Mouse (Mus musculus): ENCODE data around the gene Syt17. TPM values are rescaled to one million over a fixed set of nuclear protein-coding genes. Genes with fewer than 3 reads are reported as not detected.

Gene Syt17
- polyA plus RNA-seq, 1 experiment: 0.25 TPM

- H3K36me3 ChIP-seq (ENCODE audit: control insufficient read depth, insufficient read depth, low read length): no peaks in the 10 kb centered on the region
- H3K4me1 ChIP-seq (ENCODE audit: control insufficient read depth, insufficient read depth, insufficient read length): no peaks in the 10 kb centered on the region; the same call in 1 of the 2 replicates
- no peak overlapping the region for H3K27ac ChIP-seq (ENCODE audit: insufficient read depth, low read length)
- H3K4me3 ChIP-seq (ENCODE audit: extremely low read depth, insufficient read depth, insufficient read length): no peak overlapping the region
- DNase-seq (ENCODE audit: low read depth in 1 of 2, low spot score in 2 of 2): no peak
- TF ChIP-seq CTCF (IDR thresholded peaks at IDR 0.05; ENCODE audit: extremely low read depth, insufficient read depth, insufficient read length, insufficient replicate concordance): no peak
- no peak for TF ChIP-seq POLR2A (IDR thresholded peaks at IDR 0.05; ENCODE audit: low read depth, low read length)
- 83% methylated on average over 9 of the region's 9 CpGs for WGBS
- no peaks in the 10 kb centered on the region for H3K27me3 ChIP-seq (ENCODE audit: control insufficient read depth, insufficient read depth, low read length)
These were observed 32.2 kb upstream of the Syt17 start for GRCm38 (mm10) chr7:118480160-118480709.

- whole genome bisulfite sequencing: 65% methylated on average over 3 of the region's 3 CpGs
- DNase-seq (ENCODE audit: low read depth in 1 of 2, low spot score in 2 of 2): no peak
- no peaks in the 10 kb centered on the region; the same call in 1 of the 2 replicates for H3K4me1 ChIP-seq (ENCODE audit: control insufficient read depth, insufficient read depth, insufficient read length)
- H3K27ac ChIP-seq (ENCODE audit: insufficient read depth, low read length): no peak overlapping the region
- no peaks in the 10 kb centered on the region for H3K27me3 ChIP-seq (ENCODE audit: control insufficient read depth, insufficient read depth, low read length)
- no peak overlapping the region for H3K4me3 ChIP-seq (ENCODE audit: extremely low read depth, insufficient read depth, insufficient read length)
- H3K36me3 ChIP-seq (ENCODE audit: control insufficient read depth, insufficient read depth, low read length): no peaks in the 10 kb centered on the region
- no peak for TF ChIP-seq CTCF (IDR thresholded peaks at IDR 0.05; ENCODE audit: extremely low read depth, insufficient read depth, insufficient read length, insufficient replicate concordance)
- no peak for TF ChIP-seq POLR2A (IDR thresholded peaks at IDR 0.05; ENCODE audit: low read depth, low read length)
These were observed 30.9 kb upstream of the Syt17 start for GRCm38 (mm10) chr7:118478835-118479312.

DNA sequence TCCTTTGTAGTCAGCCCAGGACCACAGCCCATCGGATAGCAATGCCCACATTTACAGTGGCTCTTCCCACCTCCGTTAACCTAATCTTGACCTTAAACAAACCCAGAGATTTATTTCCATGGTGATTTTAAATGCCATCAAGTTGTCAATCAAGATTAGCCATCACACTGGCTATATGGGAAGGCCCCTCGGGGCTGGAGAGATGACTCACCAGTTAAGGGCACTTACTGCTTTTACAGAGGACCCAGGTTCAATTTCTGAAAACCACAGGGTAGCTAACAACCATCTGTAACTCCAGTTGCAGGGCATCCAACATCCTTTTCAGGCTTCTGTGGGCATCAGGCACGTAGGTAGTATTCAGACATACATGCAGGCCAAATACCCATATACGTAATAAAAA lies 28.4 kb upstream of the Syt17 start:
- TF ChIP-seq CTCF (IDR thresholded peaks at IDR 0.05; ENCODE audit: extremely low read depth, insufficient read depth, insufficient read length, insufficient replicate concordance) (no peak), POLR2A (IDR thresholded peaks at IDR 0.05; ENCODE audit: low read depth, low read length) (no peak)
- no peak overlapping the region for H3K4me3 ChIP-seq (ENCODE audit: extremely low read depth, insufficient read depth, insufficient read length)
- WGBS: 86% methylated on average over 5 of the region's 5 CpGs
- H3K27me3 ChIP-seq (ENCODE audit: control insufficient read depth, insufficient read depth, low read length): no peaks in the 10 kb centered on the region
- H3K27ac ChIP-seq (ENCODE audit: insufficient read depth, low read length): no peak overlapping the region
- DNase-seq (ENCODE audit: low read depth in 1 of 2, low spot score in 2 of 2): no peak
- no peaks in the 10 kb centered on the region for H3K4me1 ChIP-seq (ENCODE audit: control insufficient read depth, insufficient read depth, insufficient read length)
- no peaks in the 10 kb centered on the region for H3K36me3 ChIP-seq (ENCODE audit: control insufficient read depth, insufficient read depth, low read length)

GRCm38 (mm10) chr7:118475008-118475705 lies 27.1 kb upstream of the Syt17 start:
- DNase-seq (ENCODE audit: low read depth in 1 of 2, low spot score in 2 of 2): no peak
- 85% methylated on average over 7 of the region's 7 CpGs for WGBS
- no peaks in the 10 kb centered on the region for H3K4me1 ChIP-seq (ENCODE audit: control insufficient read depth, insufficient read depth, insufficient read length)
- H3K27ac ChIP-seq (ENCODE audit: insufficient read depth, low read length): no peak overlapping the region
- no peak overlapping the region for H3K4me3 ChIP-seq (ENCODE audit: extremely low read depth, insufficient read depth, insufficient read length)
- H3K36me3 ChIP-seq (ENCODE audit: control insufficient read depth, insufficient read depth, low read length): no peaks in the 10 kb centered on the region
- no peaks in the 10 kb centered on the region for H3K27me3 ChIP-seq (ENCODE audit: control insufficient read depth, insufficient read depth, low read length)
- no peak for TF ChIP-seq CTCF (IDR thresholded peaks at IDR 0.05; ENCODE audit: extremely low read depth, insufficient read depth, insufficient read length, insufficient replicate concordance)
- no peak for TF ChIP-seq POLR2A (IDR thresholded peaks at IDR 0.05; ENCODE audit: low read depth, low read length)

DNA sequence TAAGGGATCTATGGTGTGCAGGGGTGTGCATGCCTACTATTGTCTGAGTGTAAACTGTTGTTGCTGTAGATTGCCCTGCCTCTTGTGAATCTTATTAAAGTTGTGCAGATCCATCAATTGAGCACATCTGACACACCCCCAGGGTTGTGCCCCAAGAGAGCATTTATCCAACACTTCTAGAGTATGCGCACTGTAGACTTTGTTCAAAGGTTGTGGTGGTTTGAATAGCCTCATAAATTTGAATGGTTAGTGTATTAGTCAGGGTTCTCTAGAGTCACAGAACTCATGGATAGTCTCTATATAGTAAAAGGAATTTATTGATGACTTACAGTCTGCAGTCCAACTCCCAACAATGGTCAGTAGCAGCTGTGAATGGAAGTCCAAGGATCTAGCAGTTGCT lies 24.9 kb upstream of the Syt17 start:
- no peak overlapping the region for H3K4me3 ChIP-seq (ENCODE audit: extremely low read depth, insufficient read depth, insufficient read length)
- H3K27ac ChIP-seq (ENCODE audit: insufficient read depth, low read length): no peak overlapping the region
- TF ChIP-seq CTCF (IDR thresholded peaks at IDR 0.05; ENCODE audit: extremely low read depth, insufficient read depth, insufficient read length, insufficient replicate concordance) (no peak), POLR2A (IDR thresholded peaks at IDR 0.05; ENCODE audit: low read depth, low read length) (no peak)
- H3K27me3 ChIP-seq (ENCODE audit: control insufficient read depth, insufficient read depth, low read length): no peaks in the 10 kb centered on the region
- DNase-seq (ENCODE audit: low read depth in 1 of 2, low spot score in 2 of 2): no peak
- 90% methylated on average over 1 of the region's 1 CpGs for WGBS
- no peaks in the 10 kb centered on the region for H3K4me1 ChIP-seq (ENCODE audit: control insufficient read depth, insufficient read depth, insufficient read length)
- no peaks in the 10 kb centered on the region for H3K36me3 ChIP-seq (ENCODE audit: control insufficient read depth, insufficient read depth, low read length)

DNA sequence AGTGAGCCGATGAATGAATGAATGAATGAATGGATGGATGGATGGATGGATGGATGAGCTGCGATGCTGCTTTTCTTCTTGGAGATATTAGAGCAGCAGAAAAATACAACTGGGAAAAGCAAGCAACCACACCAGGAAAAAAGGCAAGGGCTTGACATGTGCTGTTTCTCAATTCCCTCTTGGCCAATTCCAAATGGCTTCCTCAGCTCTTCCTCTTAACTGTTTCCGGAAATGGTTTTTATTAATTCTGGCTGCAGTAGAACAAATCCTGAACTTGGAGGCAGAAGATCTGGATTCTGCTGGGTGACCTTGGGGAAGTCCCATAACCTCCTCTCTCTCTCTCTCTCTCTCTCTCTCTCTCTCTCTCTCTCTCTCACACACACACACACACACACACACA lies 20.0 kb upstream of the Syt17 start:
- Histone ChIP-seq H3K4me3 (ENCODE audit: extremely low read depth, insufficient read depth, insufficient read length) (no peak overlapping the region), H3K36me3 (ENCODE audit: control insufficient read depth, insufficient read depth, low read length) (no peaks in the 10 kb centered on the region), H3K27ac (ENCODE audit: insufficient read depth, low read length) (no peak overlapping the region), H3K4me1 (ENCODE audit: control insufficient read depth, insufficient read depth, insufficient read length) (no peaks in the 10 kb centered on the region), H3K27me3 (ENCODE audit: control insufficient read depth, insufficient read depth, low read length) (no peaks in the 10 kb centered on the region)
- TF ChIP-seq CTCF (IDR thresholded peaks at IDR 0.05; ENCODE audit: extremely low read depth, insufficient read depth, insufficient read length, insufficient replicate concordance) (no peak), POLR2A (IDR thresholded peaks at IDR 0.05; ENCODE audit: low read depth, low read length) (no peak)
- no peak for DNase-seq (ENCODE audit: low read depth in 1 of 2, low spot score in 2 of 2)
- WGBS: 88% methylated on average over 3 of the region's 3 CpGs

- Histone ChIP-seq H3K27me3 (ENCODE audit: control insufficient read depth, insufficient read depth, low read length) (no peaks in the 10 kb centered on the region), H3K4me1 (ENCODE audit: control insufficient read depth, insufficient read depth, insufficient read length) (no peaks in the 10 kb centered on the region), H3K4me3 (ENCODE audit: extremely low read depth, insufficient read depth, insufficient read length) (no peak overlapping the region), H3K36me3 (ENCODE audit: control insufficient read depth, insufficient read depth, low read length) (no peaks in the 10 kb centered on the region), H3K27ac (ENCODE audit: insufficient read depth, low read length) (no peak overlapping the region)
- DNase-seq (ENCODE audit: low read depth in 1 of 2, low spot score in 2 of 2): no peak
- 70% methylated on average over 4 of the region's 4 CpGs for WGBS
- TF ChIP-seq CTCF (IDR thresholded peaks at IDR 0.05; ENCODE audit: extremely low read depth, insufficient read depth, insufficient read length, insufficient replicate concordance): no peak
- no peak for TF ChIP-seq POLR2A (IDR thresholded peaks at IDR 0.05; ENCODE audit: low read depth, low read length)
These were observed 16.4 kb upstream of the Syt17 start for GRCm38 (mm10) chr7:118464432-118464831.
